Mouse (Mus musculus) kidney, adult 9 months (tissue): ENCODE measurements at regions not wholly inside any gene's neighbourhood (a gene's known extent, or its start where the extent isn't known, plus 50 kb on each side); places are given as distances from the start of the nearest gene placed in this dataset.
A peak's percentile ranks its signal among the peaks of the same experiment; 100 is the strongest.

Source experiments
- DNase-seq: peaks from one replicate; pipeline ENCODE4 v3.0.0; 2022

DNA sequence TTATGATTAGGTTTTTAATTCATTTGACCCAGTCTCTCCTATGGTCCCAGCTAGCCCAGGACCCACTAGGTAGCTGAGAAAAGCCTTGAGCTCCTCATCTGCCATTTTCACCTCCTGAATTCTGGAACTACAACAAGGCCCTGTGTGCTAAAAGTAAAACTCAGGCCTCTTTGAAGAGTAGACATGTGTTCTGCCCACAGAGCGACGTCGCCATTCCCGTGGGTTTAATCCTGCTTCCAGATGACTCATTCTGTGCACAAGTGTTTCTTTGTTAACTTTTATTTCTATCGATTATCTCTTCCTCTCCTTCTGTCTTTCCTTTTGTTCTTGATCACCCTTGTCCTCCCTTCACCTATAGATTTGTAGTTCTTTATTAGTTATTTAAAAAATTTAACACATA, 1046.7 kb upstream of the Apob start:
- DNase-seq = no peak

DNA sequence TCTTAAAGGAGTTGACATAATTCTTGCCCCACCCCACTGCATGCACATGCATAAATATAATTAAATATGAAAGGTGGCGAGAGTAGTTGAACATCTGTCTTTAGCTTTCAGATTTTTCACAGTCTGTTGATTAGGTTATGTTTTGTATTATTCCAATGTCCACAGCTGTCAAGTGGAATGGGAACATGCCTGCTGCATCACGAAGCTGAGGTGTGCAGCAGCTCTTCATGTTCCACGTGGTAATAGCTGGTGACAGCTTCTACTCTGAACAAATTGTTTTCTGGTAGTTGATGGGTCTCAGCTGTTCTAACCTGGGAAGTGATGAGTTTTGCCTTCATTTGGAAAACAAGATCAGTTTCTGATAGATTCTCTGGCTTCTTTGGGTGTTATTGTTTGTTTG, 1020.8 kb upstream of the Apob start:
- DNase-seq = no peak

DNA sequence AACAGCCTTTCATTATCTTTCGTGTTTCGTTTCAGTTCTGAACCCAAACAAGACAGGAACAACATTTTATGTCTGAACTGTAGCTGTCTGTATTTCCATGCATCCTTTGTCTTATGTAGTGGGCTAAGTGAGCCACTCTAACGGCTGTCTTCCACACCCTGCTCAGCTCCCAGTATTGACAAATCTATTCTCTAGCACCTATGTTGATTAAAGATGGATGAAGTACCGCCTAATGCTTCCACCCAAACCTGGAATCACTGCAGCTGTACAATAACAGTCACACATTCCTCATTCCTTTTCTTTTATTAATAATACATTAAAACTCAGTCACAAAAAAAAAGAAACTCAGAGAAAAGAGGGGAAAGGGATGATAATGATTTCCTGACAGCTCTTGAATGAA, 992.8 kb upstream of the Apob start:
- no peak for DNase-seq

DNA sequence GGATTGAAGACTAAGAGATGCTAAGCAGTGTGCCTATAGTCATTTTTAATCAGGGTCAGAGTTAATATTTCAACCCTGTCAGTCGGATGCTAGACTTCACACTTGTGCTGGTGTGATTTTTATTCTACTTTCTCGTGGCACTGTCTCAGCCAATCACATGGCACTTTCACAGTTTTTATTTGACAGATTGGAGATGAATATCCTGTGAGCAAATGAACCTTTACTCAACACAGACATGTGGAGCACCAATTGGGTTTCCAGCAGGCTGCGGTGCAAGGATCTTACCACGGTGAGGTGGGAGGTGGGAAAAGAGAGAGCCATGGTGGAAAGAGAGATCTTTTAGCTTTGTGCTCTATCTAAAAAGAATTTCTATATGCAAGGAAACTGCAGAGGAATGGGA, 949.0 kb upstream of the Apob start:
- no peak for DNase-seq

DNA sequence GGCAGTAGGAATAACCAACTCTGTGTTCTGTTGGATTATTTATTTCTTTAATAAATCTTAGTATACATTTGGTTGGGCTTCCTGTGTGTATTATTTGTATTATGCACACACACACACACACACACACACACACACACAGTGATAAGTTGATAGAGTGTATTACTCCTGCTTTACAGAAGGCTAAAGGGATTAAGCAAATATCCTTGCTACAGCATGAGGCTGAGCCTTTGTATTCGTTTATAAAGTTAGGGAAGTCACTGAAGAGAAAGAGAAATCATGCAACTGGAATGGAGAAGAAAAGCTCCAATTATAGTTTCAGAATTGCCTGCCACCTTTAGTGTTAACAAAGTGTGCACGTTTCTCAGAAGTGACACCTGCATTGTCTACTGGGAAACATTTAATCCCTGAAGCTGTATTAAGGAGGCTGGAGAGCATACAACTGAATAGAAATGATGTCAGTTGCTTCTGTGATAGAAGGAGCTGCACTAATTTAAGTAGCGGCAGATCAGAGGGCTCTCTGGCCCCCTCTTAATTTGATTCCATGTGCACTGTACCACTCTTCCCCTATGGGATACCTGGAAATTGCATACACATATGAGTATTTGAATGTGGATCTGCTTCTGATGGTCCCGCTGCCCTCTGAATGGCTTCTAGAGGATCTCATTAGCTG, 947.9 kb upstream of the Apob start:
- DNase-seq = no peak

DNA sequence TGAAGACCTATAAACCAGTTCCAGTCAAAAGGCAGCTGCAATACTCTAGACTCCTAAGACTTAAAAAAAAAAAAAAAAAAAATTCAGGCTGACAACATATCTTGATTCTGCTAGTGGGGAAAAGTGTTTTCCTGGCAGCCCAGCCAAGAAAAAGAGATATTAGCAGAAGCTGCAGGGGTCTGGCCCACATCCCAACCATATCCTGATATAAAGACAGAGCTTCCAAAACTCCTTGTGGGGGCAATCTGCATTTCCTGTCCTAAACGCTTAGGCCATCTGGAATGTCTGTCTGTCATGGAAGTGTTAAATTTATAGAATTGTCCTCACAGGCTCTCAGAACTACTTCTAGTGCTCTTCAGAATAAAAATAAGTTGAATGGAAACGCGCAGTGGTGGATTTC, 926.7 kb upstream of the Apob start:
- DNase-seq = no peak

DNA sequence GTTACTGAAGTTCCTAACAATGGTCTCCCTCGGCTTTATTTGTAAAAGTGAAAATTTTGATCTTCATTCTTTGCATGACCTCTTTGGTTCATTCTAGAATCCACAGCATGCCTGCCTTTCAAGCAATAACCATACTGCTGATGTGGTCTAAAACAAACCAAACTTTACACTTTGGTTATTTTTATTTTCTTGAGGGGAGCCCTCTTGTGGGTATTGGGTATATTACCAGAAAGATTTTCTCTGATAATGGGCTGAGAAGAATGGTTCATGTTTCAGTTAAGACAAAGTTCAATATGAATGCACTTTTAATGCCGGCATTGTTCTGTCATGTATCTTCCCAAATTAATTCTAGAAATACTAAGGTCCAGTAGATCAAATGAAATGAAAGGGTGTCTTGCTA, 922.9 kb upstream of the Apob start:
- DNase-seq = peak; percentile 9

DNA sequence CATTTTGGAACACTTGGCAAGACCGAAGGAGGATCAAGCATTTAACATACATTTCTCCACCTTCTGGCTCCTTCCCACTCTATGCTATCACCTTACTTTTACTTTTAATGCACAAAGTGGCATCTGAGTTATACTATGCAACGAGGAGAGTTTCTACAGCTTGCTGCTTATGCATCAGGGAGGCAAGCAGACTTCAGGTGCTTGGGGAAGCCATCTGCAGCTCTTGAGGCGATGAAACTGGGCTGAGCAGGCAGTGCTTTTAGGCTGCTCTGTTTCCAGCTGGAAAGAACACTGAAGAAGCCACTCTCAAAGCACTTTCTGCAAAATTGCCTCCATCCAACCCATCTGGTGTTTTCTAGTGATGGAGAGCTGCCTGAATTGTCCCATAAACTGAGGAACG, 882.9 kb upstream of the Apob start:
- no peak for DNase-seq

DNA sequence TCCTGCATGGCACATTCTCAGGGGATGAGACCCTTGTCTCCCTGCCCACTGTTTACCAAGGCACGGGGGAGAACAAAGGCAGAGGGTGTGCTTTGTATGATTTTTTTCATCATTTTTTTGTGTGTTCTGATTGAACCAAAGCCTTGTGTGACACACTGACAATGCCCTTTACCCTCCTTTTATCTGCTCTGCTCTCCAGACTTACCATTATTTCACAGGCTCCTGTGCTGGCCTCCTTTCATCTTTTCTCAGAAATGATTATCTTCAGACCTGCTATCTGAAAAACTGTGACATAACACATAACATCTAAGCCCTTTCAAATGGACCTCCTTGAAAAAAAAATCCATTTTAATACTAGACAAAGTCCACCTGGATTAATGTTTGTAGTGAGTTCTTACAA, 882.0 kb upstream of the Apob start:
- no peak for DNase-seq

DNA sequence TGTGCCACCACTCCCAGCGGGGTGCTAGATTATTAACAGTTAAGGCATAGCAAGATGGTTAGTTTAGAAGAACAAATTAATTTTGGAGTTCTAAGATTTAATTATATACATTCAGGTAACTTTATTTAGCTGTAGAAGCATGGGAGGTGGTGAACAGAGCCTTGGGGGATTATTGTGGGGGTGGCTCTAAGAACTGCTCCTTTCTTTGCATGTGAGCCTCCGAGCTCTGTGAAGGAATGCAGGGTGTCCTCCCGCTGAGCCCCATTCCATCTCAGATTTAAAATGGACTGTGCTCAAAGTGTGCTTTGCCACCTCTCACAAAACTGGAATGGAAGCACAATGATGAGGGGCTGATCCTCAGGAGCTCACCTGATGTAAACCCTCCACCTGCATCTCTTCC, 881.2 kb upstream of the Apob start:
- DNase-seq = no peak

DNA sequence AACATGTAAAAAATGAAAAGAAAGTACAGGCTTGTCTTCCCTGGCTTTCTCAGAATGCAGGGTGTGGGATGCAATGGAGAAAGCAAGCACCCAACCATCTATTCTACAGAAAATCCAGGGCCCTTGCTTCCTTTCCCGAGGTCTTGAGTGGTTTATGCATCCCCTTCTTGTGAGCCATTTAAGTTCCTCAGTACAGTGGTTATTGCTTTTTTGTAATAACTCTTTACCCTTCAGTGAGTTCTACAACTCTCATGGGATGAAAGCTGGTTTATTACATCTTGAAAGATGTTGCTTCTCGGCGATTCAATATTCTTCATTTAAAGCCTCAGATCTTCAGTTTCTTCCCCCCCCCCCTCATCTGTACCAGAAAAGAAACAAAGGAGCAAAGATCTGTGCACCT, 838.4 kb upstream of the Apob start:
- DNase-seq = no peak
